Mouse (Mus musculus) liver, embryonic 13.5 days (tissue): ENCODE results near the gene Bcl3. TPM values are rescaled to one million over a fixed set of nuclear protein-coding genes. Genes with fewer than 3 reads are reported as not detected.
A peak's percentile ranks its signal among the peaks of the same experiment; 100 is the strongest.

ENCODE experiments used
- ATAC-seq: fragments of 200-750 bp; cut with Nextera tagmentation; 2 replicates; pipeline ENCODE4 v1.8.0; 2017; ENCODE audit warnings: low read depth, mild to moderate bottlenecking, moderate number of reproducible peaks, moderate library complexity
- DNase-seq: peaks from one replicate; pipeline ENCODE4 v3.0.0; 2022
- H3K27ac ChIP-seq: fragments of 300-500 bp; sonication (generic); 2 replicates; pipeline ENCODE4 v1.5.1; 2015; ENCODE audit warnings: moderate library complexity, mild to moderate bottlenecking, inconsistent platforms
- H3K27me3 ChIP-seq: fragments of 300-500 bp; sonication (generic); 2 replicates; pipeline ENCODE4 v1.6.1; 2015; ENCODE audit warnings: mild to moderate bottlenecking, inconsistent platforms
- H3K36me3 ChIP-seq: fragments of 300-500 bp; sonication (generic); 2 replicates; pipeline ENCODE4 v1.6.1; 2015; ENCODE audit warnings: mild to moderate bottlenecking, inconsistent platforms
- H3K4me1 ChIP-seq: fragments of 300-500 bp; sonication (generic); replicated peaks from 2 replicates; pipeline ENCODE4 v1.6.1; 2015; ENCODE audit warnings: inconsistent platforms
- H3K4me2 ChIP-seq: fragments of 300-500 bp; sonication (generic); 2 replicates; pipeline ENCODE4 v1.6.1; 2015; ENCODE audit warnings: inconsistent platforms, mild to moderate bottlenecking, moderate library complexity
- H3K4me3 ChIP-seq: fragments of 300-500 bp; sonication (generic); replicated peaks from 2 replicates; pipeline ENCODE4 v1.5.1; 2015; ENCODE audit warnings: mild to moderate bottlenecking, inconsistent platforms
- H3K9ac ChIP-seq: fragments of 300-500 bp; sonication (generic); 2 replicates; pipeline ENCODE4 v1.6.1; 2015; ENCODE audit warnings: mild to moderate bottlenecking, inconsistent platforms
- H3K9me3 ChIP-seq: fragments of 300-500 bp; sonication (generic); replicated peaks from 2 replicates; pipeline ENCODE4 v1.6.1; 2016; ENCODE audit warnings: inconsistent platforms
- WGBS: fragments of 180-500 bp; shearing (Covaris S2); methylation state at CpG from one replicate; pipeline ENCODE4 v1.1.7; 2015; ENCODE audit not compliant: insufficient replicate concordance; 5-methylcytosine and 5-hydroxymethylcytosine counted together
- polyA plus RNA-seq: library from polyadenylated mRNA; unstranded; fragments of >200 nt; fragmentation: Nextera tagmentation; extraction: Ambion mirVana; gene quantifications from 2 replicates; pipeline ENCODE4 v1.2.1, GENCODE M21; 2015

The Bcl3 gene
- polyA plus RNA-seq, 1 experiment from 2014 or later = 3.9 TPM

DNA sequence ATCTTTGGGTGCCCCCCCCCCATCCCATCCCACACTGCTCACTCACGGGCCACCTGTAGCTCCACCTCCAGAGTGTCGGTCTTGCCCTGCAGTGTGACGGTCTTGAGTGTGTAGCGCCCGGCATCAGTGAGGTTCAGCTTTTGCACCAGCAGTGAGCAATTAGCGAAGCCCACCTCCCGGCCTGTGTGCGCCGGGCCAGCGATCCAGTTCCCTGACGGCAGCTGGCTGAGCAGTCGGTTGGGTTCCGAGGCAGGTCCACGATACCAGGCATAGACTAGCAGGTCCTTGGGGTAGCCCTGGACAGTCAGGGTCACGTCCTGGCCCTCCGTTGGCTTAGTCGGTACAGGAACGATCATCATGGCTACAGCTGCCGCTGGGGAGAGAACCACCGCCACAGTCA is 31.0 kb upstream of the Bcl3 start:
- no peak overlapping the region for H3K4me2 ChIP-seq
- DNase-seq (no peak), ATAC-seq (no peak)
- peaks cover 4% of the 10 kb centered on the region; the same call in 1 of the 2 replicates for H3K4me1 ChIP-seq
- H3K4me3 ChIP-seq = no peak overlapping the region
- no peak overlapping the region for H3K9ac ChIP-seq
- no peak overlapping the region for H3K27ac ChIP-seq
- 79% methylated on average over 20 of the region's 20 CpGs for WGBS
- no peaks in the 10 kb centered on the region for H3K36me3 ChIP-seq
- H3K27me3 ChIP-seq = peaks cover 27% of the 10 kb centered on the region
- no peaks in the 10 kb centered on the region for H3K9me3 ChIP-seq

DNA sequence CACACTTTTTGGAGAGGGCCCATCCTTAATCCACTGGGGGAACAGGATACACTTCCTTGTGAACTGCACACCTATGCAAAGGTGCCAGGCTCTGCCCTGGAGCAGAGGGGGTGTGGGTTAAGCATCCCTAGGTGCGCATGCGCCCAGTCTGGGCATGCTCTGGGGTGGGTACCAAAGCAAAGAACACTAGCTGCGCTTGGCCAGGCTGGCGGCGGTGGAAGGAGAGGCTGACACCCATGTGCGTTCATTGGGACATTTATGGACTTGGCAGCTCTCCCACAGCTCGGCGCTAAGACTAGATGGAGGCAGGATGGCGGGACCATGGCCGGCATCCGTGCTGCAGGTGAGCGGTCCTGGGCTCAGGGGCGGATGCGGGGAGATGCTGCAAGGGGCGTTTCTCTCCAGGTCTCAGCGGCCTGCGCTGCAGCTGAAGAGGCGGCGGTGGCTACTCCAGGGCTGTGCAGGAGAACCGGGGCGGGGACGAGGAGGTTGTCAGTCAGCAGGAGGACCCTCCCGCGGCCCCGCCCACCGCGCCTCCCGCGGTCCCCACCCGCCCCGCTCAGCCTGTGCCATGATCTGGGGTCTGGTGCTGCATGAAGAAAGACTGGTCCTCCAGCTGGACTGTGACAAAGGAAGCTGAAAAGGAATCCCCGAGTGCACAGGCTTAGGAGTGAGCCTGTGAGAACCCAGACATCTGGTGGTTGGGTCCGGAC is 29.4 kb upstream of the Bcl3 start, which contains the start of gene Gm19345:
Gene Gm19345, plus strand, starts transcription at position 146 of the 713 bp plus-strand sequence.
- Histone ChIP-seq H3K27me3 (peaks cover 25% of the 10 kb centered on the region), H3K4me3 (no peak within 1 kb of the TSS), H3K9me3 (no peaks in the 10 kb centered on the region), H3K4me2 (0 out of 2 replicates have a peak within 1 kb of the TSS, but pooled peaks have one; percentile 23), H3K36me3 (no peaks in the 10 kb centered on the region), H3K4me1 (peaks cover 10% of the 10 kb centered on the region), H3K9ac (no peak within 1 kb of the TSS), H3K27ac (no peak within 1 kb of the TSS)
- 5% methylated on average over 33 of the region's 33 CpGs for WGBS
- DNase-seq = no peak
- ATAC-seq = peak; percentile 58

DNA sequence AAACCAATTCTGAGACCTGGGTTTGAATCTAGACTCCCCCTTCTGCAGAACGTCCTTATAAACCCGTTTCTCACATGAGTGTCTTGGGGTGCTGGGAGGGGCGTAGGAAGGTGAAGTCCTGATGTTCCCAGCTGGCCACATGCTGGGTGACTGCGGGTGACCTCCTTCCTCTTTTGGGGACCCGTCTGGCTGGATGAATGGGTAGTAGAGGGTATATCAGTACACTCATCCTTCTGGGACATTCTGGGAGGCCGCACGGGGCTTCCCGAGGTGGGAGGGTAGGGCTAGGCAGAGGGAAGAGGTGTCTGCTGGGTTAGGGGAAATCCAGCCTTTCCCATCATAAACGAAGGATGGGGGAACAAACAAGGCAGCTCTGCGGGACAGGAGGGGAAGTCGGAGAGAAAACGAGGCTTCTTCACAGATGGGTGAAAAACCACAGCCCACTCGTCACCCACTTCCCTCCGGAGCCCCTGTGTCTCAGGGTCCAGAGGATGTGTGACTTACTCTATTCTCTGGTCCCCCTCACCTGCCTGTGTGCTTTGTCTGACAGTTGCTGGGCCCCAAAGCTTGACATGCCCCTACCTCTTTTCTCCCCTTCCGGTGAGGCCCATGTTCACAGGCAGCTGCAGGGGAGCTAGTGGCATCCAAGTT is 22.1 kb upstream of the Bcl3 start:
- Histone ChIP-seq H3K9ac (no peak overlapping the region), H3K9me3 (no peaks in the 10 kb centered on the region), H3K36me3 (no peaks in the 10 kb centered on the region), H3K27ac (no peak overlapping the region), H3K27me3 (peaks cover 2% of the 10 kb centered on the region; the same call in 1 of the 2 replicates), H3K4me3 (no peak overlapping the region), H3K4me1 (peaks cover 23% of the 10 kb centered on the region), H3K4me2 (no peak overlapping the region)
- DNase-seq = no peak
- WGBS = 25% methylated on average over 15 of the region's 15 CpGs
- ATAC-seq = no peak

DNA sequence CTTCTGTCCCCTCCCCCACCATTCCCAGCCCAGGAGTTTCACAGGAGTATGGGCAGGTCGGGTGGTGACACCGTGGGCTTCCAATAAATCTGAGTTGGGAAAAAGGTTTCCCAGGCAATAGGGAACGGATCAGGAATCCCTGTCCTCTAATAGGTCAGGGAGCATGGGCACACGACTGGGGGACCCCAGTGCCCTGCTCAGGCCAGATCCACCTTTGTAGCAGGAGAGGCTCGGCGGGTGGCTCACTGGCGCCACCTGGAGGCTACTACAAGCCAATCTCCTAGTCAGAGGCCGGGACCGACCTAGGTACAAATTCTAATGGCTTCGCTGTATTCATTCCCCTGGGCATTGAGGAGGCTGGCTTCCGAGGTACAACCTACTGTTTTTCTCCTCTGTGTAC is 21.0 kb upstream of the Bcl3 start:
- 5% methylated on average over 11 of the region's 11 CpGs for WGBS
- no peak overlapping the region for H3K4me2 ChIP-seq
- H3K4me1 ChIP-seq = peaks cover 23% of the 10 kb centered on the region
- H3K4me3 ChIP-seq = no peak overlapping the region
- no peaks in the 10 kb centered on the region for H3K9me3 ChIP-seq
- H3K27ac ChIP-seq = no peak overlapping the region
- H3K36me3 ChIP-seq = no peaks in the 10 kb centered on the region
- DNase-seq (no peak), ATAC-seq (peak; percentile 61)
- H3K9ac ChIP-seq = no peak overlapping the region
- peaks cover 2% of the 10 kb centered on the region; the same call in 1 of the 2 replicates for H3K27me3 ChIP-seq

DNA sequence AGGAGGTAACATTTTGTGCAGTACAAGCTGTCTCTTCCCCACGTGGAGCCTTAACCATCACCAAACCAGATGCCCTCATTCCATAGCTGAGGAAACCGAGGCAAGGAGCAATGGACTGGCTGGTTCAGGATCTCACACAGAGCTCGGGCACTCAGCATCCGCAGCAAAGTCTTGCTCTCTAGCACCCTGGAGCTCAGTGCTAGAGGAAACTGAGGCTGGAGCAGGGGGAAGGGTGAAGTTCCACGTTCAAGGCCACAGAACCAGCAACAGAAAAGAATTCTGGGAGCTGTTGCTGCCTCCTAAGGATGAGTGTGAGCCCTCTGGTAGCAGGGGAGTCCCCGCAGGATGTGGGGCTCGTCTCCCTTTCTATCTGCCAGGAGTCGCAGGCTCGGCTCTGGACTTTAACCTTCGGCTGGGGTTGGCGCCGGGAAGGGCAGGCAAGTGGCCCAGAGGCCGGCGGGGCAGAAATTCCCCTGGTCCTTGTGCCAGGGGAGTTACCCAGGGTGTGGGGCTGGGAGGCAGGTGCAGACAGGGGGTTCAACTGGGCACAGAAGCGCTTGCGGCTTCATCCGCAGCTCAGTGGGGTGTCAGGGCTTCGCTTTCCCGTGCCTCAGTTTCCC is 20.4 kb upstream of the Bcl3 start:
- no peak overlapping the region for H3K4me3 ChIP-seq
- H3K27ac ChIP-seq = no peak overlapping the region
- 33% methylated on average over 19 of the region's 19 CpGs for WGBS
- H3K4me2 ChIP-seq = no peak overlapping the region
- peaks cover 23% of the 10 kb centered on the region for H3K4me1 ChIP-seq
- ATAC-seq (0 out of 2 replicates have a peak, but pooled peaks have one; percentile 10), DNase-seq (no peak)
- H3K36me3 ChIP-seq = no peaks in the 10 kb centered on the region
- no peak overlapping the region for H3K9ac ChIP-seq
- H3K9me3 ChIP-seq = no peaks in the 10 kb centered on the region
- peaks cover 1% of the 10 kb centered on the region; the same call in 1 of the 2 replicates for H3K27me3 ChIP-seq

DNA sequence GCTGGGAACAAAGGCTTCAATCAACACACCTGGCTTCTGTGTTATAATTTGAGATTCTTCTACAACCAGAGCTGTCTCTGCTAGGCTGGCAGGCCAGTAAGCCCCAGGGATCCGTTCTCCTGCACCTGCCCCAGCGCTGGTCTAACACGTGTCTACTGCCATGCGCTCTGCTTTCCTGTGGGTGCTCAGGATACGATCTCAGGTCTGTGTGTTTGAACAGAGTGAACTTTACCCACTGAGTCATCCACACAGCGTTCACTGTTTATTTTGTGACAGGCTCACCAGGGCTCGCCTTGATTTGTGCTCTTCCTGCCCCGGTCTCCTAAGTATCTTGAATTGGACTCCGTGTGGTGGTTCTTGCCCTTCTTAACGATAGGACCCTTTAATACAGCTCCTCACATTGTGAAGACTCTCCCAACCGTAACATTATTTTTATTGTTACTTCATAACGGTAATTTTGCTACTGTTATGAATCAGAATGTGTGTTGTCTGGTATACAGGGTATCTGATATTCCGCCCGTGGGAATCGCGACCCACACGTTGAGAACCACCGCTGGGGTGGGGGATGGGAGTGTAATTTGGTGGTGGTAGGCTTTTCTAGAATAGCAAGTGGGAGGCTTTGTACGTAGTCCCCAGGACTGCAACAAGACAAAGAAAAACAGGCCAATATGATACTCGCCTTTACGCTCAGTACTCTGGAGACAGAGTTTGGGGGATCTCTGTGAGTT is 19.3 kb upstream of the Bcl3 start:
- Histone ChIP-seq H3K4me2 (no peak overlapping the region), H3K4me3 (no peak overlapping the region), H3K27ac (peak overlapping the region; percentile 69), H3K36me3 (no peaks in the 10 kb centered on the region), H3K9me3 (no peaks in the 10 kb centered on the region), H3K4me1 (peaks cover 16% of the 10 kb centered on the region), H3K27me3 (no peaks in the 10 kb centered on the region; the same call in 1 of the 2 replicates), H3K9ac (no peak overlapping the region)
- WGBS = 66% methylated on average over 21 of the region's 21 CpGs
- no peak for DNase-seq
- ATAC-seq = peak; percentile 79

DNA sequence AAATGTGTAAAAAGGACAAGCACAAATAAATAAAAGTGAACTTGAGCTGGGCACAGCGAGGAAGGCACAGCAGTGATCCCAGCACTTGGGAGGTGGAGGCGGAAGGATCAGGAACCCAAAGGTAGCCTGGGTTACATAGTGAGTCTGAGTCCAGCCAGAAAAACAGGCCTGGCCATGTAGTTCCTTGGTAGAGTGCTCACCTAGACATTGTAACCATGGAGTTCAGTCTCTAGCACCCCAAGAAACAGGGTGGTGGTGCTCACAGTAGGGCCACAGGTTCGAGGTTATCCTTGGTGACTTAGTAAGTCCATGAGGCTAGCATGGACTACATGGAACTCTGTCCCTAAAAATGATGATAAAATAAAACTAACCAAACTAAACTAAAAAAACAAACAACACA is 18.4 kb upstream of the Bcl3 start:
- no peak overlapping the region for H3K9ac ChIP-seq
- WGBS = 58% methylated on average over 3 of the region's 3 CpGs
- 0 out of 2 replicates have a peak overlapping the region, but pooled peaks have one; percentile 69 for H3K27ac ChIP-seq
- ATAC-seq (no peak), DNase-seq (no peak)
- H3K36me3 ChIP-seq = no peaks in the 10 kb centered on the region
- H3K27me3 ChIP-seq = no peaks in the 10 kb centered on the region; the same call in 1 of the 2 replicates
- peaks cover 16% of the 10 kb centered on the region for H3K4me1 ChIP-seq
- H3K4me2 ChIP-seq = no peak overlapping the region
- no peak overlapping the region for H3K4me3 ChIP-seq
- H3K9me3 ChIP-seq = no peaks in the 10 kb centered on the region

DNA sequence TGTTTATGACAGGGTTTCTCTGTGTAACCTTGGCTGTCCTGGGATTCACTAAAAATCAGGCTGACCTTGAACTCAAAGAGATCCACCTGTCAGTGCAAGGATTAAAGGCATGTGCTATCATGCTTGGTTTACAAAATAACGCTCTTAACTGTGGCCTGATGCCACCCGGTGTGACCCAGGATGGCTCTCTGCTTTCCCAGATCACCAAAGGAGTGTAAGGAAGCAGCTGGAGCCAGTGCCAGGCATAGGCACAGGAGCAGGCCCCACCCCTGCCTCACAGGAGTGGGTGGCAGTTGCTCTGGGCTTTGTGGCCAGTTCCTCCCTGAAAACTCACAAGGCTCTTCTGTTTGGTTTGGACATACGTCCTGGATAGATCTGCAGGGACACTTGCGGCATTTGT is 17.8 kb upstream of the Bcl3 start:
- no peak overlapping the region for H3K4me3 ChIP-seq
- no peak for ATAC-seq
- no peaks in the 10 kb centered on the region for H3K36me3 ChIP-seq
- DNase-seq = no peak
- H3K9me3 ChIP-seq = no peaks in the 10 kb centered on the region
- 56% methylated on average over 4 of the region's 4 CpGs for WGBS
- no peak overlapping the region for H3K4me2 ChIP-seq
- no peaks in the 10 kb centered on the region; the same call in 1 of the 2 replicates for H3K27me3 ChIP-seq
- H3K27ac ChIP-seq = no peak overlapping the region
- no peak overlapping the region for H3K9ac ChIP-seq
- peaks cover 16% of the 10 kb centered on the region for H3K4me1 ChIP-seq

DNA sequence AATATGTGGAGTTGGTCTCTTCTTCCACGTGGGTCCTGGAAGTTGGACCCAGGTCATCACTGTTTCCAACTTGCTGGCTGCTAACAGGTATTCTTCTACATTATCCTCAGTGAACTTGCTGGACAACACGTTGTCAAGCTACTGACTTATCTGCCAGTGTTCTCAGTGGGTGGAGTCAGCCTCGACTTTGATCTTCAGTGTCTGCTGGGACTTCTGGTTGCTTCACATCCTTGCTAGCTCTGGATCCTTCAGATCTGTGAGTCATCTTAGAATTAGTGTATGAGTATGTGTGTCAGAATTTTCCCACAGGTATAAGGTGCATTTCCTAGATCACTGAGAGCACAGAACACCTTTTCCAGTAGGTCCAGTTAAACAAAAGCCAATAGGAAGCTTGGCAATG is 14.3 kb upstream of the Bcl3 start:
- no peaks in the 10 kb centered on the region for H3K9me3 ChIP-seq
- H3K4me2 ChIP-seq = no peak overlapping the region
- no peak for ATAC-seq

DNA sequence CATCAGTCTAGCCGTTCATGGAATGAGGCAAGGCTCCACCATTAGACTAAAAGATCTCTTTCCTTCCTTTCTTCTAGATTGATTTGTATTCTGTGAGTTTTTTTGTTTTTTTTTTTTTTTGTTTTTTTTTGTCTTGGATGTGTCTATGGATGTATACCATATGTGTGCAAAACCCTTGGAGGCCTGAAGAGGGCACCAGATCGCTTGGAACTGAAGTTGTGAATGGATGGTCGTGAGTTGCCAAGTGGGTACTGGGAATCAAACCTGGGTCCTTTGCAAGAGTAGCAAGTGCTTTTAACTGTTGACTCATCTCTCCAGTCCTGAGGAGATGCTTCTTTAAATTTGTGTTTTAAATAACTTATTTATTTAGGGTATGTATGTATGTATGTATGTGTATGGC is 11.5 kb upstream of the Bcl3 start:
- H3K9ac ChIP-seq = no peak overlapping the region
- no peak for DNase-seq
- no peaks in the 10 kb centered on the region for H3K36me3 ChIP-seq
- H3K4me3 ChIP-seq = no peak overlapping the region
- WGBS = 50% methylated on average over 3 of the region's 3 CpGs
- no peak overlapping the region for H3K4me2 ChIP-seq
- peaks cover 16% of the 10 kb centered on the region for H3K4me1 ChIP-seq
- no peaks in the 10 kb centered on the region for H3K9me3 ChIP-seq
- no peaks in the 10 kb centered on the region for H3K27me3 ChIP-seq
- ATAC-seq = no peak
- H3K27ac ChIP-seq = no peak overlapping the region

More for the DNA sequence above, 14.3 kb upstream of the Bcl3 start:
- Histone ChIP-seq H3K9ac (no peak overlapping the region), H3K4me1 (peaks cover 8% of the 10 kb centered on the region), H3K36me3 (no peaks in the 10 kb centered on the region), H3K27me3 (no peaks in the 10 kb centered on the region), H3K4me3 (no peak overlapping the region), H3K27ac (no peak overlapping the region)
- no peak for DNase-seq
- WGBS = 25% methylated on average over 3 of the region's 3 CpGs

DNA sequence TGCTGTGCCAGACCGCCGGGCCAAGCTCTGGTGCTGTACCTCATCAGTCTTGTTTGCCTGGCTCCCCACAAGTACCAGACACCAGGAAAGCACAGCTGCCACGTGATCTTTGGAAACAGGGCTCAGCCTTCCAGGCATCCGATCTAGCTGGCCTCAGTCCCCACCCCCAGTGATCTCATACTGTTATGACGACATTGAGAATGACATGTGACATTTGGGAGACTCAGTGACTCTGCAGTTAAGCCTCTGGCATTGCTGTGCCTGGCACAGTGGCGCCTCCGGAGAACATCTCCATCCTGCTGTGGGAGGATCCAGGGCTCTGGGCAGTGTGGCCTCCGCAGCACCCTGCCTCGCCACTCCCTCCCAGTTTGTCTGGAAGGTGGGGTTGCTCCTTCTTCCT is 9.3 kb upstream of the Bcl3 start:
- H3K9ac ChIP-seq = no peak overlapping the region
- H3K27ac ChIP-seq = no peak overlapping the region
- ATAC-seq = peak; percentile 15; the same call in 1 of the 2 replicates
- H3K27me3 ChIP-seq = no peaks in the 10 kb centered on the region
- no peak overlapping the region for H3K4me2 ChIP-seq
- 49% methylated on average over 9 of the region's 9 CpGs for WGBS
- no peak overlapping the region for H3K4me3 ChIP-seq
- H3K36me3 ChIP-seq = no peaks in the 10 kb centered on the region
- no peak for DNase-seq
- H3K9me3 ChIP-seq = no peaks in the 10 kb centered on the region
- peaks cover 16% of the 10 kb centered on the region for H3K4me1 ChIP-seq
